Mouse (Mus musculus): Measurements from ENCODE around the gene Emc4. TPM values are rescaled to one million over a fixed set of nuclear protein-coding genes. Genes with fewer than 3 reads are reported as not detected.

Emc4 gene
- total RNA-seq (2018; cell fraction: chromatin; rRNA removed) = 10 to 100 TPM in 14 of 26 experiments, 1 to 10 TPM in 12; 3.3 to 20.5 (median 10.6) TPM
- total RNA-seq (2018; cell fraction: cytosol; rRNA removed) = 10 to 100 TPM; 50.2 to 79.6 (median 63.8) TPM
- total RNA-seq (2018; cell fraction: nucleus; rRNA removed) = 10 to 100 TPM in 24 of 26 experiments, 1 to 10 TPM in 2; 9.1 to 43.2 (median 26.7) TPM
- polyA plus RNA-seq (2018) = 56.0 to 89.0 TPM (median 56.6 TPM) in 3 replicates

- 2% methylated on average over 46 of the region's 46 CpGs for WGBS (ENCODE audit: missing documents)
- peak within 1 kb of the TSS; percentile 93 for H3K4me3 ChIP-seq (ENCODE audit: inconsistent target)
- peaks cover 12% of the 10 kb centered on the region; the same call in 1 of the 2 replicates for H3K36me3 ChIP-seq (ENCODE audit: inconsistent target)
- peaks cover 39% of the 10 kb centered on the region for H3K79me2 ChIP-seq (ENCODE audit: inconsistent target)
- H3K27ac ChIP-seq = peak within 1 kb of the TSS; percentile 37
These were observed at the start of gene Emc4 for GRCm38 (mm10) chr2:112367726-112368673. TSS of gene Emc4 (minus strand) at chr2:112368027.

GRCm38 (mm10) chr2:112407030-112407429 is 39.2 kb upstream of the Emc4 start:
- peaks cover 35% of the 10 kb centered on the region for H3K79me2 ChIP-seq (ENCODE audit: inconsistent target)
- H3K36me3 ChIP-seq (ENCODE audit: inconsistent target) = peaks cover 61% of the 10 kb centered on the region
- H3K4me3 ChIP-seq (ENCODE audit: inconsistent target) = no peak overlapping the region
- 94% methylated on average over 3 of the region's 3 CpGs for WGBS (ENCODE audit: missing documents)
- H3K27ac ChIP-seq = no peak overlapping the region

- H3K79me2 ChIP-seq (ENCODE audit: inconsistent target) = peaks cover 99% of the 10 kb centered on the region
- no peaks in the 10 kb centered on the region for H3K36me3 ChIP-seq (ENCODE audit: inconsistent target)
- WGBS (ENCODE audit: missing documents) = 29% methylated on average over 1 of the region's 1 CpGs
- H3K27ac ChIP-seq = no peak overlapping the region
- H3K4me3 ChIP-seq (ENCODE audit: inconsistent target) = no peak overlapping the region
These were observed 28.8 kb upstream of the Emc4 start for GRCm38 (mm10) chr2:112396649-112397048.

GRCm38 (mm10) chr2:112393958-112394357 is 26.1 kb upstream of the Emc4 start:
- Histone ChIP-seq H3K4me3 (ENCODE audit: inconsistent target) (no peak overlapping the region), H3K79me2 (ENCODE audit: inconsistent target) (peaks cover 99% of the 10 kb centered on the region), H3K36me3 (ENCODE audit: inconsistent target) (no peaks in the 10 kb centered on the region), H3K27ac (peak overlapping the region; percentile 28; the same call in 1 of the 2 replicates)

DNA sequence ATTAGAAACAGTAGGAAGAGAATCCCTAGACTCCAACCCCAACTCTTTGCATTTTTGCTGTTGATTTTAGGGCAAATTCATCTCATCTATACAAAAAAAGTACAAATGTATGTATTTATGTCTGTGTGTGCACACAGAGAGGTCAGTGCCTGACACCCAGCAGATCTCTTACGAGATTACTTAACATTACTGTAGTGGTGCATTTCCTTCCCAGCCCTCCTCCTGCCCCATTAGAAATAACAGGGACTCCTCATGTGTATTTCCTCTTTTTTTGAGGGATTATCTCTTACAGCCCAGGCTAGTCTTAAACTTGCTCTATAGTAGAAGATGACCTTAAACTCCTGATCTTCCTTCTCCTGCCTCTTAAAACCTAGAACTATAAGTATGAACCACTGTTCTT is 24.9 kb upstream of the Emc4 start:
- no peak overlapping the region for H3K4me3 ChIP-seq (ENCODE audit: inconsistent target)
- H3K79me2 ChIP-seq (ENCODE audit: inconsistent target) = peaks cover 99% of the 10 kb centered on the region
- no peaks in the 10 kb centered on the region for H3K36me3 ChIP-seq (ENCODE audit: inconsistent target)
- H3K27ac ChIP-seq = 0 out of 2 replicates have a peak overlapping the region, but pooled peaks have one; percentile 28
- 13% methylated on average over 1 of the region's 1 CpGs for WGBS (ENCODE audit: missing documents)

GRCm38 (mm10) chr2:112391346-112392000 is 23.6 kb upstream of the Emc4 start:
- Histone ChIP-seq H3K36me3 (ENCODE audit: inconsistent target) (no peaks in the 10 kb centered on the region), H3K4me3 (ENCODE audit: inconsistent target) (no peak overlapping the region), H3K27ac (0 out of 2 replicates have a peak overlapping the region, but pooled peaks have one; percentile 2), H3K79me2 (ENCODE audit: inconsistent target) (peaks cover 99% of the 10 kb centered on the region)
- WGBS (ENCODE audit: missing documents) = 66% methylated on average over 4 of the region's 4 CpGs

GRCm38 (mm10) chr2:112390843-112391242 is 23.0 kb upstream of the Emc4 start:
- H3K36me3 ChIP-seq (ENCODE audit: inconsistent target) = no peaks in the 10 kb centered on the region
- H3K27ac ChIP-seq = no peak overlapping the region
- peaks cover 99% of the 10 kb centered on the region for H3K79me2 ChIP-seq (ENCODE audit: inconsistent target)
- WGBS (ENCODE audit: missing documents) = 89% methylated on average over 5 of the region's 5 CpGs
- no peak overlapping the region for H3K4me3 ChIP-seq (ENCODE audit: inconsistent target)

GRCm38 (mm10) chr2:112381219-112381618 is 13.4 kb upstream of the Emc4 start:
- Histone ChIP-seq H3K27ac (no peak overlapping the region), H3K79me2 (ENCODE audit: inconsistent target) (peaks cover 69% of the 10 kb centered on the region), H3K4me3 (ENCODE audit: inconsistent target) (no peak overlapping the region), H3K36me3 (ENCODE audit: inconsistent target) (no peaks in the 10 kb centered on the region)
- WGBS (ENCODE audit: missing documents) = 100% methylated on average over 1 of the region's 1 CpGs

DNA sequence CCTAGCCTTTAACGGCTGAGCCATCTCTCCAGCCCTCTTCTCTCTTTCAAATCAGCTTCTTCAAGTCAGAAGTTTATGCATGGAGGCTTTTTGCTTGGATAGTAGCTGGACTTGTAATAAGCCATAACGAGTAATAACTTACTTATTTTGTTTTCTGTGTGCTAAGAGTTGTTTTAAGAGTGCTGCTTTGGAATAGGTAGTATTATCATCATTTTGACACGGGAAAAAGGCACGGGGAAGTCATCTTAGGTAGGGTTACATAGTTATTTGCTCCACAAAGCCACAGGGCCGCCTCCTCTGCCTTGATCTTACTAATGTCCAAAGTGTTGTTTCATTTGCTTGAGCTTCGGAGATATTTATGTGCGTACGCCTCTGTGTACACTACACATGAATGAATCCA is 12.3 kb upstream of the Emc4 start:
- peaks cover 58% of the 10 kb centered on the region for H3K79me2 ChIP-seq (ENCODE audit: inconsistent target)
- 29% methylated on average over 8 of the region's 8 CpGs for whole genome bisulfite sequencing (ENCODE audit: missing documents)
- H3K4me3 ChIP-seq (ENCODE audit: inconsistent target) = peak overlapping the region; percentile 81
- H3K27ac ChIP-seq = peak overlapping the region; percentile 61
- no peaks in the 10 kb centered on the region for H3K36me3 ChIP-seq (ENCODE audit: inconsistent target)

DNA sequence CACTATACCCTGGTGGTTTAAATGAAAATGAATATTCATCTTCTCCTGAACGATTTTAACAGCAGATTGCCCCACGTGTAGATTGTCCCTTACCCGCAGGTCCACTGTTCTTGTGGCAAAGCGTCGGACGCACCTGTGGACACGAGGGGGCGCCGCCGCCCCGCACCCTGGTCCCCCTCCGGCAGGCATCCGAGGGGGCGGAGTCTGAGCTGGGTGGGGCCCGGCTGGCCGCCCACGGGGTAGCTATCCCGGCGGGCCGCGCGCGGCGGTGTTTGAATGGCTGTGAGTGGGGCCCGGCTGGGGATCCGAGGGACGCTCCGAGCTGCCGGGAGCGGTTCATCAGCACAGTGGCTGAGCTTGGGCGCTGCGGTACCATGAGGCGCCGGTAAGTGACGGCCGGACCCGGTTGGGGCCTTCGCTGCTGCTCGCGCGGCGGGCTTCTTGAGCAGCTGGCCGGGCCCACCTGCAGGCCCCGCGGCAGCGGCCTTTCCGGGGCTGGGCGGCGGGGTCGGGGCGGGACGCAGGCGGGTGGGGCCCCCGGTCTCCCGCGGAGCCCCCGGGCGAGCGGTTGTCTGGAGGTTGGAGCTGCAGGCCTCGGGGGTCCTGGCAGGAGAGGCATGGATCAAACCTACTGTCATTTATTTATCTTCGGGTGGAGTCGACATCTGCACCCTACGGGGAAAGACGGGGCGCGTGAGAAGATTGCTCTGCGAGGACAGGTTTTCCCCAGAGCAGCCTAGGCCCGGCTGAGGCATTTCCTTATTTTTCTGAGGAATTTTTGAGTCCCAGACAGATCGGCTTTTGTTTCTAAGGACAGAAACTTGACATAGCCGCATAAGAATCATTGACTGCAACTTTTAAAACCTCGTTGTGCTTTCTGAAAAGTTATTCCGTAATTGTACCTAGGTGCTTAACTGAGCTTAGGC is 11.4 kb upstream of the Emc4 start, which contains the start of gene Katnbl1:
Katnbl1 (plus strand) TSS at position 239 of the 926 bp plus-strand sequence.
- H3K27ac ChIP-seq = peak within 1 kb of the TSS; percentile 61
- H3K4me3 ChIP-seq (ENCODE audit: inconsistent target) = peak within 1 kb of the TSS; percentile 81
- under 1% methylated on average over 72 of the region's 72 CpGs for WGBS (ENCODE audit: missing documents)
- H3K36me3 ChIP-seq (ENCODE audit: inconsistent target) = no peaks in the 10 kb centered on the region
- peaks cover 49% of the 10 kb centered on the region for H3K79me2 ChIP-seq (ENCODE audit: inconsistent target)

GRCm38 (mm10) chr2:112374610-112375009 is 6.8 kb upstream of the Emc4 start:
- Histone ChIP-seq H3K79me2 (ENCODE audit: inconsistent target) (peaks cover 3% of the 10 kb centered on the region), H3K36me3 (ENCODE audit: inconsistent target) (no peaks in the 10 kb centered on the region), H3K4me3 (ENCODE audit: inconsistent target) (no peak overlapping the region), H3K27ac (no peak overlapping the region)
- 11% methylated on average over 5 of the region's 5 CpGs for WGBS (ENCODE audit: missing documents)

DNA sequence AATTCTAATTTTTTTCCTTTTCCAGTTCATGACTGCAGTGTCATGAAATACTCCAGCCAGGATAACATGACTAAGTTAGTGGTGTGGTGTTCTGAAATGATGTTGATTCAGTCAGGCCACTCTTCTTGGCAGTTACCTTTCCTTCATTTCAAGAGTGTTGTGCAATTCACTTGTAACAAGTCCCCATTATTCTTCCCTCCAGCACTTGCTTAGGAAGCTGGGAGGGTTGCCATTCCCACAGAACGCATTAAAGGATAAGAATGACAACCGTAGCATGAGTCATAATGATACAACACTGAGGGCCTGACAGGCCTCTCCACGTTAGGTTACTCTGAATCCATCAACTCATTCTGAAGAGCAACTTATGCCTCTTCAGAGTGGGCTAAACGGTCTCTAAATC is 5.3 kb upstream of the Emc4 start:
- 88% methylated on average over 4 of the region's 4 CpGs for WGBS (ENCODE audit: missing documents)
- Histone ChIP-seq H3K4me3 (ENCODE audit: inconsistent target) (no peak overlapping the region), H3K36me3 (ENCODE audit: inconsistent target) (no peaks in the 10 kb centered on the region), H3K79me2 (ENCODE audit: inconsistent target) (no peaks in the 10 kb centered on the region), H3K27ac (no peak overlapping the region)

DNA sequence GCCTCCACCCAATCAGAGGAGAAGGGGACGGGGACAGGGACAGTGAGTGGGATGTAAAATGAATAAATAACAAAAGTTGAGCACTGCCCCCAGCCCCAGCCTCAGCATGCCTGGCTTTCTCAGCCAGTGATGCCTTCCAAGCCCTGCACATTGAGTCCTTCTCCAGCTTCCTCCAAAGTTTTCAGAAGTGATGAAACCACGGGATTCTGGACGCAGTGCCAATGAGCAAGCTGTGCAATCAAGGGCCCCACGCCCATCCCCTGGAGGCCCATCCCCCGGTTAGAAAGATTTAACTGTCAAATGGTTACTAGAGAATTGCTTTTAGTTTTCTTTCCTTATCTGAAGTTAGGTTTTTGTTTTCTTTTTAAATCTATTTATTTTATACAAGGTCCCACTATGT is 2.1 kb upstream of the Emc4 start:
- peaks cover 30% of the 10 kb centered on the region for H3K79me2 ChIP-seq (ENCODE audit: inconsistent target)
- no peaks in the 10 kb centered on the region for H3K36me3 ChIP-seq (ENCODE audit: inconsistent target)
- H3K4me3 ChIP-seq (ENCODE audit: inconsistent target) = no peak overlapping the region
- no peak overlapping the region for H3K27ac ChIP-seq
- WGBS (ENCODE audit: missing documents) = 65% methylated on average over 5 of the region's 5 CpGs

- H3K79me2 ChIP-seq (ENCODE audit: inconsistent target) = peaks cover 39% of the 10 kb centered on the region
- 19% methylated on average over 15 of the region's 15 CpGs for WGBS (ENCODE audit: missing documents)
- peak overlapping the region; percentile 93 for H3K4me3 ChIP-seq (ENCODE audit: inconsistent target)
- peaks cover 18% of the 10 kb centered on the region; the same call in 1 of the 2 replicates for H3K36me3 ChIP-seq (ENCODE audit: inconsistent target)
- peak overlapping the region; percentile 37 for H3K27ac ChIP-seq
These were observed 605 bp downstream of the Emc4 start for GRCm38 (mm10) chr2:112367222-112367621.

Measured in macrophage (primary cell).